Mouse (Mus musculus) heart, postnatal 0 days (tissue): ENCODE results near the gene Rab5if.

ENCODE experiments used
- CTCF ChIP-seq: IDR thresholded peaks from 2 replicates; pipeline ENCODE4 v1.5.1; 2016; ENCODE audit warnings: antibody characterized with exemption, control low read depth, low read depth
- EP300 ChIP-seq: IDR thresholded peaks from 2 replicates; pipeline ENCODE4 v1.6.1; 2016; ENCODE audit warnings: antibody characterized with exemption, low read depth

GRCm38 (mm10) chr2:156894496-156895265 lies 31.8 kb downstream of the Rab5if start:
- TF ChIP-seq CTCF (no peak), EP300 (no peak)
